Mouse (Mus musculus): ENCODE data around the gene Snca. TPM values are rescaled to one million over a fixed set of nuclear protein-coding genes. Genes with fewer than 3 reads are reported as not detected.
"Not testable (repeated sequence)": the region's sequence is repeated elsewhere in the genome, so short reads cannot be mapped to it uniquely, and the experiment has no call there.

The Snca gene
- polyA plus RNA-seq, 1 experiment, result not detected

DNA sequence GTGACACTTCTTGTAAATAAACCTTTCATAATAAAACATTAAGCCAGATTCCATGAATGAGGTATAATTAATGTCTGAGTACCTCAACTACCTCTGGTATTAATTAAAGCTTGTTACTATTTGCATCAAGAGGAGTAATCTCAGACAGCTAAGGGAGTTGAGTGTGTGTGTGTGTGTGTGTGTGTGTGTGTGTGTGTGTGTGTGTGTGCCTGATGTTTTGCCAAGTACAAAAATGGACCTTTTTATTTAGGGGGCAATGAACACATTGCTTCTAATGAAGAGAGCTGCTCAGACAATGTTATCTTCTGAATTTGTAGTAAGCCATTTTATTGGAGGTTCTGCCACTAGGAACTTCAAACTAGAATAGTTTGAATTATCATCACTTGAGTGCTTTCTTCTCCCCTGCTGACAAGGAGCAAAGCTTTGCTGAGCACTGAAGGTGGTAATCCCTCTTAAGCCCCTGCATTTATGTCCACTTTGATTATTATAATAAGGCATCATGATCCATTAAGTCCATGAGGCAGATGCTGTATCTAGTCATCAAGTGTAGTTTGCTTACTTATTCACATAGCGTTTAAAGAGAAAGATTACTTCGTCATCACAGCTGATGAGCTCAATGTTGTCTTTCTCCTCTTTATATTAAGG is 88.1 kb downstream of the Snca start:
- no peaks in the 10 kb centered on the region for H3K4me1 ChIP-seq (ENCODE audit: control insufficient read depth, insufficient read depth, low read length)
- no peak overlapping the region for H3K4me3 ChIP-seq (ENCODE audit: insufficient read depth, low read depth, low read length)
- TF ChIP-seq POLR2A (IDR thresholded peaks at IDR 0.05; ENCODE audit: insufficient read depth, low read depth, low read length) (no peak), CTCF (IDR thresholded peaks at IDR 0.05; ENCODE audit: insufficient read depth, low read depth, low read length) (no peak)
- no peak overlapping the region for H3K27ac ChIP-seq (ENCODE audit: insufficient read depth, low read depth, low read length)
- 36% methylated on average over 2 of the region's 2 CpGs for WGBS

- no peak overlapping the region for H3K27ac ChIP-seq (ENCODE audit: insufficient read depth, low read depth, low read length)
- H3K4me1 ChIP-seq (ENCODE audit: control insufficient read depth, insufficient read depth, low read length), result no peaks in the 10 kb centered on the region
- 11% methylated on average over 1 of the region's 1 CpGs for WGBS
- no peak overlapping the region for H3K4me3 ChIP-seq (ENCODE audit: insufficient read depth, low read depth, low read length)
- TF ChIP-seq POLR2A (IDR thresholded peaks at IDR 0.05; ENCODE audit: insufficient read depth, low read depth, low read length) (no peak), CTCF (IDR thresholded peaks at IDR 0.05; ENCODE audit: insufficient read depth, low read depth, low read length) (no peak)
Observed at GRCm38 (mm10) chr6:60739776-60740175, 89.9 kb downstream of the Snca start.

GRCm38 (mm10) chr6:60731164-60731563 is 98.5 kb downstream of the Snca start:
- WGBS, result 41% methylated on average over 2 of the region's 2 CpGs
- H3K4me3 ChIP-seq (ENCODE audit: insufficient read depth, low read depth, low read length), result no peak overlapping the region
- no peaks in the 10 kb centered on the region for H3K4me1 ChIP-seq (ENCODE audit: control insufficient read depth, insufficient read depth, low read length)
- H3K27ac ChIP-seq (ENCODE audit: insufficient read depth, low read depth, low read length), result no peak overlapping the region
- TF ChIP-seq POLR2A (IDR thresholded peaks at IDR 0.05; ENCODE audit: insufficient read depth, low read depth, low read length) (no peak), CTCF (IDR thresholded peaks at IDR 0.05; ENCODE audit: insufficient read depth, low read depth, low read length) (no peak)

- no peak overlapping the region for H3K27ac ChIP-seq (ENCODE audit: insufficient read depth, low read depth, low read length)
- 68% methylated on average over 2 of the region's 2 CpGs for WGBS
- H3K4me1 ChIP-seq (ENCODE audit: control insufficient read depth, insufficient read depth, low read length), result no peaks in the 10 kb centered on the region
- TF ChIP-seq POLR2A (IDR thresholded peaks at IDR 0.05; ENCODE audit: insufficient read depth, low read depth, low read length) (no peak), CTCF (IDR thresholded peaks at IDR 0.05; ENCODE audit: insufficient read depth, low read depth, low read length) (no peak)
- no peak overlapping the region for H3K4me3 ChIP-seq (ENCODE audit: insufficient read depth, low read depth, low read length)
Observed at GRCm38 (mm10) chr6:60724110-60724829, 105.4 kb downstream of the Snca start.

DNA sequence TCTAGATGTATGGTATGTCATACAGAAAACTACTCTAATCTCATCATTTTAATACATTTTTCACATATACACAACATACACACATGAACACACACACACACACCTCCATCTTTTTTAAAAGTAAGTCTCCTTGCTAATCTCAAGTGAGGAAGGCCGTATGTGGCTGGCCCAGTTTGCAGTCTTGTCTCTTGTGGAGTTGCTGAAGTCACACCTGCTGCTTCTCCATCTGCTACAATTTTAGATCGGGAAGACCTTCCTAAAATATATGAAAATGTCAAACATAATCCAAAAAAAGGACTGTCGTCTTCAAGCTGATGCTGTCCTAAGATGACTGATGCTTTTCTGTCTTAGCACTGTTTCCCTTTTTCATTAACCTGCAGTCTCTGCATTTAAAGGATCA is 112.1 kb downstream of the Snca start:
- TF ChIP-seq CTCF (IDR thresholded peaks at IDR 0.05; ENCODE audit: insufficient read depth, low read depth, low read length) (no peak), POLR2A (IDR thresholded peaks at IDR 0.05; ENCODE audit: insufficient read depth, low read depth, low read length) (no peak)
- H3K4me3 ChIP-seq (ENCODE audit: insufficient read depth, low read depth, low read length), result no peak overlapping the region
- WGBS, result 89% methylated on average over 3 of the region's 3 CpGs
- H3K27ac ChIP-seq (ENCODE audit: insufficient read depth, low read depth, low read length), result no peak overlapping the region
- H3K4me1 ChIP-seq (ENCODE audit: control insufficient read depth, insufficient read depth, low read length), result no peaks in the 10 kb centered on the region

- Histone ChIP-seq H3K4me3 (ENCODE audit: insufficient read depth, low read depth, low read length) (no peak overlapping the region), H3K27ac (ENCODE audit: insufficient read depth, low read depth, low read length) (no peak overlapping the region), H3K4me1 (ENCODE audit: control insufficient read depth, insufficient read depth, low read length) (no peaks in the 10 kb centered on the region)
- 27% methylated on average over 2 of the region's 2 CpGs for WGBS
- TF ChIP-seq CTCF (IDR thresholded peaks at IDR 0.05; ENCODE audit: insufficient read depth, low read depth, low read length), result no peak
- TF ChIP-seq POLR2A (IDR thresholded peaks at IDR 0.05; ENCODE audit: insufficient read depth, low read depth, low read length), result no peak
Observed at GRCm38 (mm10) chr6:60709997-60710471, 119.6 kb downstream of the Snca start.

DNA sequence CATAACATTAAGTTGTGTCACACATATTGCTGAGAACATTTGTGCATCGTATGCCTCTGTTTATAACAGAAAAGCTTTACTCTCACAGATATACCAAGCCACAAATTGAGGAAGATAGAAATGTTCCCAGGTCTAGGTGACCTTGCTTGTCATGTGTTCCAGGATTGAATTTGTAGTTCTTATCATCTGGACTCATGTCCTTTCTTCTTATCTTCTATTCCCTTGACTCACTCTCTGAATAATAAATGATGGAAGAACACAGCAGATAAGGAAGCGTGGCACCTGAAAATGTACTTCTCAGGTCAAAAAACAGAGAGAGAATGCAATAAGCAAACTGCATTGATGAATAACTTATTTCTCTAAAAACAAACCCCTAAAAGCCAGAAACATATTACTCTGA is 131.6 kb downstream of the Snca start:
- Histone ChIP-seq H3K27ac (ENCODE audit: insufficient read depth, low read depth, low read length) (no peak overlapping the region), H3K4me1 (ENCODE audit: control insufficient read depth, insufficient read depth, low read length) (no peaks in the 10 kb centered on the region), H3K4me3 (ENCODE audit: insufficient read depth, low read depth, low read length) (no peak overlapping the region)
- no peak for TF ChIP-seq CTCF (IDR thresholded peaks at IDR 0.05; ENCODE audit: insufficient read depth, low read depth, low read length)
- no peak for TF ChIP-seq POLR2A (IDR thresholded peaks at IDR 0.05; ENCODE audit: insufficient read depth, low read depth, low read length)
- WGBS, result 92% methylated on average over 2 of the region's 2 CpGs

DNA sequence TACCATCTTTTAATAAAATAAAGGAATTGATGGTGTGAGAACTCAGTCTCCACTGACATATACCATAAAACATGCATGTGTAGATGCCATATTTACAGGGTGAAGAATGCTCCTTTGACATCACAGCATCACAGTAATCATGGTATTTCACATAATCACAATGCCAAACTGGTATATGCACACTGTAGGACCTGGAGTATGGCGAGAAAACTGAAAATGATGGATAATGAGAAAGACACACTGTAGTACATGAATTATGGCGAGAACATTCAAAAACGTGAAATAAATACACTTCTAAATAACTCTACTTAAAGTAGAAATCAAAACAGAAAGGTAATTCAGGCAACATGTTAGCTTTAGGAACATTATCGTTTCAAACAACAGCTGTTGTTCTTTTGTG is 142.6 kb downstream of the Snca start:
- 87% methylated on average over 4 of the region's 4 CpGs for WGBS
- not testable (repeated sequence) for H3K4me3 ChIP-seq (ENCODE audit: insufficient read depth, low read depth, low read length); H3K4me1 ChIP-seq (ENCODE audit: control insufficient read depth, insufficient read depth, low read length); H3K27ac ChIP-seq (ENCODE audit: insufficient read depth, low read depth, low read length)

DNA sequence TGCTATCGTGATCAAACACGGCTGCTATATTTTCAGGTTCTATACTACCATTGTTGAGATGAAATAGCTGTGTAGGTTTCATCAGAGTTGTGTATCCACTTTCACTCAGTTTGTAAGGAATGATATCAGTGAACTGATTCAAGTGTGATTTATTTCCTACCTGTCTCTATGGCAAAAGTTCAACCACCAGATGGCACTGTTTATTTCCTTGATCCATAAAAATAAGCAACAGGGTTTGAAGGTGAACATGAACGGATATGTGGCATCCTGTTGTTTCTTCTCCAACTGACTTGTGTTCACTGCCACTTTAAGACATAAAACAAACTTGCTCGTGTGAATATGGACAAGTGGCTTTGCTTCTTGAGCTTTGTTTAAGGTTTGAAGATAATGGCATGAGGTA is 147.4 kb downstream of the Snca start:
- Histone ChIP-seq H3K27ac (ENCODE audit: insufficient read depth, low read depth, low read length) (no peak overlapping the region), H3K4me1 (ENCODE audit: control insufficient read depth, insufficient read depth, low read length) (no peaks in the 10 kb centered on the region), H3K4me3 (ENCODE audit: insufficient read depth, low read depth, low read length) (no peak overlapping the region)
- 44% methylated on average over 4 of the region's 4 CpGs for WGBS
- TF ChIP-seq POLR2A (IDR thresholded peaks at IDR 0.05; ENCODE audit: insufficient read depth, low read depth, low read length) (no peak), CTCF (IDR thresholded peaks at IDR 0.05; ENCODE audit: insufficient read depth, low read depth, low read length) (no peak)

Other genes with a start within 250 kb of the Snca start
- not detected in 2 replicates for gene Mmrn1, start 95.1 kb upstream of the Snca start, polyA plus RNA-seq (2012; ENCODE audit: insufficient read depth, insufficient read length, low replicate concordance, missing spikeins)

All from olfactory bulb, adult 2 months (tissue).